Mouse (Mus musculus) kidney, adult 18-20 months (tissue): ENCODE data around the gene Daam1.

Experiments
- DNase-seq: peaks from one replicate; pipeline ENCODE4 v3.0.0; 2021

Daam1 gene

DNA sequence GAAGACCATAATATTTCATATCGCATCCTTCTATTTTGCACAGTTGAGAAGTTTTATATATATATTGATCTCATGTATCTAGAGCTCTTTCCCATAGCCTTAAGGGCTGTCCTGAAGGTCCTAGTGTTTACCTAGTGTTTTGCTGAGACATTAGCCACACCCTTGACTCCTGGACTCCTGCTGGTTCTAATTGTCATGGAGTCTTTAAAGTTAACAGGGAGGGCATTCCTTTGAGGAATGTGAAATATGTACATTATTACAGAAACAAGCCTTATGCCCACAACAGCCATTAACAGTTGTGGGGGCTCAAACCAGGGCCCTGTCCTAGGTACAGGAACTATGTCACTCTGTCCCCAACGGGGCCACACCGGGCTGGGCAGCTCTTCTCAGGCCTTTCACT lies 180.5 kb downstream of the Daam1 start:
- no peak for DNase-seq

DNA sequence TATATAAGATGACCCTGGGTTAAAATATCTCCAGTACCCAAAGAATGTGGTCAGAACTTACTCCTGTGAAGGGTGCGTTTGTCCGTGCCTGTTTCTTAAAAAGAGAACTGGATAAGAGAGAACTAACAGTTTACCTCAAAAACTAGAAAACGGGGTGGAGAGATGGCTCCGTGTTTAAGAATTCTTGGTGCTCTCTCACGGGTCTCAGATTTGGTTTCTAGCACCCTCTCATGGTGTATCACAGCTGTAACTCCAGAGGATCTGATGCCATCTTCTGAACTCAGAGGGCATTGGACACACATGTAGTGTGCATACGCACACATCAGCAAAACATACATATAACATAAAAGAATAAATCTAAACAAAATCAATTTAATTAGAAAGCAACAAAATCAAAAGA lies 181.2 kb downstream of the Daam1 start:
- DNase-seq = no peak

DNA sequence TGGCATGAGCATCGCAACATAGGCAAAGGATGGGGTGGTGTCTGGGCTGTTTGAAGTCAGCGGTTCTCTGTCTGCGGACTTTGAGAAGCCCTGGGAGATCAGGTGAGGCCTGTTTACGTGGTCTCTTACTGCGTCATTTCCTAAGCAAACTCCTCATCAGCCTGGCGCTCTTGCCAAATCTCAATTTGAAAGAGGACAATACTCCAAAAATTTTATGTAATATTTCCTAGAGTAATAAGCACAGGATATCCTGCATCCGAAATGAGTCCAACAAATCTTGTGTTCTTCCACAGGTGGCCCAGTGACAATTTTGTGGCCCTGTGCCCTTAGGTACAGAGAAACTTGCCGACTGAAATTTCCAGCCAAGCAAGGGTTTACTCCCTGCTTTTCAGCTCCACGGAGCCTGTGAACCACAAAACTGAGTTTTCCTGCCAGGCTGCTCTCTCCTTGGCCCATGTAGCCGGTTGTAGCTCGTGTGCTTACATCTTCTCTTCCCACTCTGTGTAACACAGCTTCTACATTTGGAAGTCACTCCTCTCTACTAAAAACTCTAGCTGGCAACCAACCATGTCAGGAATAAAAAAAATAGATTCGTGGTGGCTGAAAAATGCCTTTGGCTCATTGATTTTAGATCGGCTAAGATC lies 183.0 kb downstream of the Daam1 start:
- no peak for DNase-seq

- DNase-seq = no peak
Observed at GRCm38 (mm10) chr12:72014355-72014776, 183.5 kb downstream of the Daam1 start.

DNA sequence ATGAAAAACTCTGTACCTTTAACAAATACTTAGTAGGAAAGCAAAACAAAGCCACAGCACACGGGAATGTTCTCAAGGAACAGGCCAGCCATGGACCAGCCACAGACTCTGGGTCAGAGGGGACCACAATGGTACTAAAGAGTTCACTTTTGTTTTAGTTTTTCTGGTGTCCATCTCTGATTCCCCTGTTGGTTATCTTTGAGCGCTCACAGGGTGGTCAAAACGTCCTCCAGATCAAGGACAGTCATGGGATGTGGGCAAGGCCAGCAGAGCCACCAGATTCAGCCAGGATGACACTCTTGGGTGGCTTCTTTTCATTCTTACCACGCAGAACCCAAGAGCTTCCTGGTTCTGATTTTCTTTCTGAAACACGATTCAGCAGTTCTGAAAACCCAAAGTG lies 184.4 kb downstream of the Daam1 start:
- no peak for DNase-seq

DNA sequence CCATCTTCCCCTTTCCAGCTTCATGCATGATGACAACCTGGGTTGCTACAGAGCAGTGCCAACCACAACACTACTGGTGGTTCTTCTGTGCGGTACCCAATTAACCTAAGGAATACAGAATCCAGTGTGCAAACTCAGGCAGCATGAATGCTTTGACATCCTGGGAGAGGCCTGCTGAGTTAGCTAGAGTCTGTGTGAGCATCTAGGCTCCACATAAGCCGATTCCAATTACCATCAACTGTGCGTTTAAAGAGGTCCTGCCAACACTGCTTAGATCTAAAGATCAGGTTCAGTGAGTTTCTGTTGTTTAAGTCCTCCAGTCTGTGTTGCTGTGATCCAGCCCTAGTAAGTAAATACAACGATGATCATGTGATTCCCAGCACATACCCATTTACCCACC lies 189.4 kb downstream of the Daam1 start:
- DNase-seq = no peak

DNA sequence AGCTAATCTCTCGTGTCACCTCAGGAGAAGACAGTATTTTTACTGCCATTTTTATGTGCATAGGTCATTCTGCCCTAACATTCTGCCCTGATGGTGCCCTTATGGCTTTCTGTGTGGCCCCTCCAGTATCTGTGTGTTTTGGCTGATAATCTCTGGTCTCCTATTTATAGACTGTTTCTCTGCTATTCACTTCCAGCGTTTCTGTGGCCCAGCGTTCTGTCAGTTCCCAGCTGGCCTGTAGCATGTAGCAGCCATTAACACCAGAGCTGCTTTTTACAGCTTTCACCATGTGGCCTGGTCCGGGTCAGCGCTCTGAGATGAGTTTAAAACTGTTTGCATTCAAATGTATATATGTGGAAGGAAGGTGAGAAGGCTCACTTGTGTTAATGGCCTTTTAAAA lies 190.7 kb downstream of the Daam1 start:
- DNase-seq = no peak

DNA sequence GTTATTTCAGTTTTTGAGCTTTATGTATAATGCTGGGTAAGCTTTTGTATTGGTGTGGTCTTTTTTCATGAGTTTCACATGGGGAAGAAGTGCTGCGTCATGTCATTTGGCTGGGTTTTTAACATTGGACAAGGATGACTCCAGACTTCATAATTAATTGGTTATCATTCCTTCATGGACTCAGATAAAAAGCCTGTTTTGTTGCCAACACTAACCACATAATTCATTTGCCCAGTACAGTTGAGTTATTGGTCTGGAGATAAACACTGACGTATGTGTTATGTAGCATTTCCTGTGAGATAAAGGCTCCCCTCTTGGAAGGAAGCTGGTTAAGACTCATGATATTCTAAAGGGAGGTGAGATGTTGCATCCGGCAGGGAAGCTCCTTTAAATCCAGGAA lies 191.9 kb downstream of the Daam1 start:
- DNase-seq = no peak

DNA sequence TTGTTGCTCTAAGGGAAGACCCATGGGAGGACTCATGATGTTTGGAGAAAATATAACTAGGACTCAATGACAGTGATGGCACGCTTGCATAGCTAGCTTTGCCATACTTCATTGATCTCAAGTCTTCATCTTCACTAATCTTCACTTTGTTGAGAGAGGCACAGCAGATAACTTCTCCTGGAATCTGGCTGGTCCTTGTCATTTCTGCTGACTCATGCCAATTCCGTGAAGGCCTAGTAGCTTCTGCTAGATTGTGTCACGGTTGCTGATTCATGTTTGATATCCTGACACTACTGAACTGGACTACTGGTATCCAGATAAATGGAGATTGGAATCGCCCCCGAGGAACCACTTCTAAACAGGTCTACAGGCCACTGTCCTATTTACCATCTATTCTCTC lies 192.7 kb downstream of the Daam1 start:
- DNase-seq = no peak

GRCm38 (mm10) chr12:72025275-72025795 lies 194.5 kb downstream of the Daam1 start:
- DNase-seq = no peak

DNA sequence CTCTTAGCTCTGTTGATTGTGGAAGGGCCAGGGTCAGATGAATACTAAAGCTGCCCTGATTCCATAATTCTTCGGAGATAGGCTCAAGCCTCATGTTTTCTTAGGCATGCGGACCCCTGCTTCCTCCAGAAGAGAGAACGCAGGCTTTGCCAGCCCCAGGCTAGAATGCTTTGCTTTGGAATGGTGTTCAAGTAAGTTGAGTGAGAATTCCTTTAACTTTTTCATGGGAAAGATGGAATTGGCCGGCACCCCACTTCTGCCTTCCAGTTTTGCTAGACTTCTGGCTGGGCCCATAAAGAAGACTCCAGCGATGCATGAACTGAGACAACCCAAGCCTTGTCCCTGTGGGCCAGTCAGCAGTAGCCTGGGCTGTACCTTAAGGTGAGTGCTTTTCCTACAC lies 200.3 kb downstream of the Daam1 start:
- DNase-seq = no peak

GRCm38 (mm10) chr12:72031794-72032193 lies 200.9 kb downstream of the Daam1 start:
- peak; percentile 36 for DNase-seq

DNA sequence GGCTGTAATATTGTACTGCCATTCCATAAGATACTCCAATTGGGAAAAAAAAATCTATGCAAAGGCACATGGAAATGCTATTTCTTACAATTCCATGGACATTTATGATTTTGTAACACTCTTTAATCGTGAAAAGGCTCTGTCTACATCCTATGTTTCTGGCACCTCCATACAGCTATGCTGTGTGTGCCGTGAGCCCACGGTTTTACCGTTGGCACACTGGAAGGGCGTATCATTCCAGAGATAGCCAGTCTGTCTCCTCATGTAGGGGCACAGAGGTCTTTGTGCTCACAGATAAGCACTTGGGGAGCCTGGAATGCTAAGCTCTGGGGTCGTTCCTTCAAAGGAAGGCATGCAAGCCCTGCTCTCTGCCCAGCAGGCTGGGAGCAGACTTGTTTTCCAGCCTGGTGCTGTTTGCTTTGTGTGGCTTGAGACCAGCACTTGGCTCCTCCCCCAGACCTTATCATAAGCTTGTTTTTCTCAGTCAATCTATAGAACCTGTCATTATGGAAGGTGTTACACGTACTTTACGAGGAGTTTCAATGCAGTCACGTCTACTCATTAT lies 205.3 kb downstream of the Daam1 start:
- DNase-seq = no peak

- no peak for DNase-seq
Observed at GRCm38 (mm10) chr12:72037049-72037448, 206.2 kb downstream of the Daam1 start.

GRCm38 (mm10) chr12:72038866-72039265 lies 208.0 kb downstream of the Daam1 start:
- no peak for DNase-seq

DNA sequence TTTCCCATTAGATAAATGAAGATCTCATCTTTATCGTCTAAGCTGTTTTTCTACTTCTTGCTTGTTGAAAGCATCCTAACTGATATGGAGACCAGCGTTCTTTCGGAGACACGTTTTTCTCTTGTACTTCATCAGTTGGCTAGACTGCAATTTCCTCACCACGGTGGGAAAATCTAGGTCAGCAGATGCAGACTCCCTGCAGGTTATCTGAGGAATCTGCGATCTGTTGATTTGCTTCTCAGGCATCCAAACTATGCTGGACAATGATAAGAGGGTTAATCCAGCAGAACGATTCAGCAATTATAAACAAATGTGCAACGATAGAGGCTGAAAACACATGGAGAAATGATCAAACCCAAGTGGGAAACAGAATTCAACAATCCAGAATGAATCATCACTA lies 208.6 kb downstream of the Daam1 start:
- DNase-seq = no peak

DNA sequence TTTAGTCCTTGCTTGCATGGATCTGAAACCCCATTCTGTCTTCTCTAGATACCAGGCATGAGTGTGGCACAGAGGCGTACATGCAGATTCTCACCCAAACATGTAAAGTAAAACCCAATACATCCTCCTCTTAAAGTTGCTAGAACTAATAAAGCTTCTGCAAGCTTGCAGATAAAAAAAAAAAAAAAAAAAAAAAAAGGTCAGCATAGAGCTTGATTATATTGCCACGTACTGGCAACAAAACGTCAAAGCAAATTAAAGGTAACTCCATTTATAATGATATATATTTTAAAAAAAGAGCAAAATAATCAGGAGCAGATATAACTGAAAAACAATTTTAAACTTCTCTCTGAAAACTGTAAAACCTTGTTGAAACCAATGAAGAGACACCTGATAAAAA lies 210.4 kb downstream of the Daam1 start:
- no peak for DNase-seq
